Comparison of ENCODE assay signal across 1 mouse cellular context in genomic region chrX:159639991-159640390, GRCm38 (mm10).
TF ChIP-seq lines count a peak whose summit lies in the region.

No protein-coding gene starts in this region.

TF ChIP-seq in MEL, 35 proteins besides CTCF, POLR2A, EP300 and RAD21 (continued from another document):
- TF ChIP-seq MAX (IDR thresholded peaks at IDR 0.05; ENCODE audit: low read length) (peak; percentile 66), MYC (IDR thresholded peaks at IDR 0.05; ENCODE audit: low read depth, low read length) (peak; percentile 64; the same call in 1 of the 2 replicates), ZNF384 (IDR thresholded peaks at IDR 0.05; ENCODE audit: low read depth, low read length) (peak; percentile 92), ZC3H11A (IDR thresholded peaks at IDR 0.05; ENCODE audit: low read depth, low read length) (no peak), MYB (IDR thresholded peaks at IDR 0.05; ENCODE audit: low read depth, low read length) (no peak), TCF12 (IDR thresholded peaks at IDR 0.05; ENCODE audit: low read depth, low read length) (peak; percentile 87), MXI1 (IDR thresholded peaks at IDR 0.05; ENCODE audit: low read depth, low read length) (peak; percentile 70), JUND (IDR thresholded peaks at IDR 0.05; ENCODE audit: low read depth, low read length) (no peak), MAZ (IDR thresholded peaks at IDR 0.05; ENCODE audit: low read depth, low read length) (0 out of 2 replicates have a peak, but pooled peaks have one; percentile 29), E2F4 (IDR thresholded peaks at IDR 0.05; ENCODE audit: borderline replicate concordance, low read depth, low read length) (no peak), GABPA (IDR thresholded peaks at IDR 0.05; ENCODE audit: low read depth, low read length) (no peak), SIN3A (IDR thresholded peaks at IDR 0.05; ENCODE audit: low read length) (peak; percentile 57), SMC3 (IDR thresholded peaks at IDR 0.05; ENCODE audit: low read depth, low read length) (no peak)
